Mouse (Mus musculus) heart, adult 2 months (tissue): ENCODE data around the gene 2310030G06Rik. TPM values are rescaled to one million over a fixed set of nuclear protein-coding genes. Genes with fewer than 3 reads are reported as not detected.
A peak's percentile ranks its signal among the peaks of the same experiment; 100 is the strongest.

Experiments
- DNase-seq, 2 experiments: peaks; one replicate each; pipeline ENCODE4 v3.0.0; 2021
- H3K27ac ChIP-seq: fragments of 200-600 bp; 2 replicates; pipeline ENCODE4 v1.8.1; 2022
- H3K27me3 ChIP-seq: fragments of 200-500 bp; 2 replicates; pipeline ENCODE4 v1.6.1; 2012; ENCODE audit warnings: mild to moderate bottlenecking, low read length, inconsistent platforms, mixed read lengths; ENCODE audit not compliant: control insufficient read depth, insufficient read depth
- H3K36me3 ChIP-seq: fragments of 200-500 bp; 2 replicates; pipeline ENCODE4 v1.6.1; 2012; ENCODE audit warnings: low read length, inconsistent platforms; ENCODE audit not compliant: control insufficient read depth, insufficient read depth
- H3K4me1 ChIP-seq: fragments of 200-500 bp; 2 replicates; pipeline ENCODE4 v1.6.1; 2011; ENCODE audit warnings: low read length; ENCODE audit not compliant: control insufficient read depth, insufficient read depth
- H3K4me3 ChIP-seq: fragments of 200-600 bp; 2 replicates; pipeline ENCODE4 v1.8.1; 2022
- H3K79me2 ChIP-seq: fragments of 200-500 bp; replicated peaks from 2 replicates; pipeline ENCODE4 v1.6.1; 2012; ENCODE audit warnings: mild to moderate bottlenecking, inconsistent platforms, low read length, moderate library complexity, mixed read lengths; ENCODE audit not compliant: control insufficient read depth, insufficient read depth
- H3K9ac ChIP-seq: fragments of 200-500 bp; 2 replicates; pipeline ENCODE4 v1.6.1; 2012; ENCODE audit warnings: low read depth, mild to moderate bottlenecking, control low read depth, inconsistent platforms, low read length, mixed read lengths
- CTCF ChIP-seq: fragments of 200-600 bp; IDR thresholded peaks from 2 replicates; pipeline ENCODE4 v1.8.1; 2022; ENCODE audit warnings: antibody characterized with exemption, mild to moderate bottlenecking, moderate library complexity
- EP300 ChIP-seq: fragments of 200-500 bp; IDR thresholded peaks from 2 replicates; pipeline ENCODE4 v1.6.1; 2011; ENCODE audit warnings: low read depth, low read length, control low read depth; ENCODE audit not compliant: insufficient read depth
- POLR2A ChIP-seq: fragments of 200-500 bp; IDR thresholded peaks from 2 replicates; pipeline ENCODE4 v1.6.1; 2011; ENCODE audit warnings: mild to moderate bottlenecking, low read depth, low read length, control low read depth; ENCODE audit not compliant: insufficient read depth
- WGBS: fragments of 180-500 bp; shearing (Covaris S2); methylation state at CpG from one replicate; pipeline ENCODE4 v1.1.7; 2018; 5-methylcytosine and 5-hydroxymethylcytosine counted together
- intact Hi-C: fragments of 180-260 bp; cut with DNase I; formaldehyde crosslinking; loops from one replicate; pipeline ENCODE4 v1.15.1; 2025
- polyA plus RNA-seq: library from polyadenylated mRNA; depleted of rRNA; stranded (reverse); fragments of >200 nt; gene quantifications from 2 replicates; pipeline ENCODE4 v1.2.3, GENCODE M21; 2012
- total RNA-seq, 2 experiments: library from RNA; stranded (reverse); gene quantifications; 2 replicates each; pipeline ENCODE4 v1.2.3; 2021

Gene 2310030G06Rik
- total and polyA plus RNA-seq, 3 experiments = 2.9 to 5.6 (median 4.3) TPM

DNA sequence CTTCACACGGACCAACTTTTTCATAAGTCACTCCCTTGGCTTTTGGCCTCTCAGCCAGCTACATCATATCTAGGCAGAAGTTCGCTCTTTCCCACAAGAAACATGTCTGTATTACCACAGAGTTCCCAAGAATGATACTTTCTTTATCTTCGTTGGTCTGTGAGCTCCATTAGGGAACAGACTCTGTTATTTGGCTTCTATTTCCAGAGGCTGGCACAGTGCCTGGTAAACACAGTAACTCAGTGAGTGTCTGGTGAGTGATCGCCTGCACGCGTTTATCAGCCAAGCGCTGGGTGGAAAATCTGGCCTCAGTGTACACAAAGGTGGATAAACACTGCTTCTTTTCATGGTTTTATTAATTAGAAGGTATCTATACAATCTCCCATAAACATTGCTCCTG is 22.9 kb downstream of the 2310030G06Rik start:
- Histone ChIP-seq H3K27ac (peak overlapping the region; percentile 72), H3K79me2 (no peaks in the 10 kb centered on the region), H3K36me3 (0 out of 2 replicates have a peak, but pooled peaks cover 2% of the 10 kb centered on the region), H3K27me3 (no peaks in the 10 kb centered on the region), H3K4me1 (peaks cover 6% of the 10 kb centered on the region), H3K4me3 (peak overlapping the region; percentile 30), H3K9ac (peak overlapping the region; percentile 18)
- TF ChIP-seq CTCF (no peak), POLR2A (peak; percentile 28; the same call in 1 of the 2 replicates), EP300 (no peak)
- DNase-seq = peak; percentile 63 to 77
- intact Hi-C loops = loop anchor here (5.0 kb wide), 1 partner anchor 1104 kb away; no protein-coding TSS in a partner anchor
- 13% methylated on average over 7 of the region's 7 CpGs for WGBS

DNA sequence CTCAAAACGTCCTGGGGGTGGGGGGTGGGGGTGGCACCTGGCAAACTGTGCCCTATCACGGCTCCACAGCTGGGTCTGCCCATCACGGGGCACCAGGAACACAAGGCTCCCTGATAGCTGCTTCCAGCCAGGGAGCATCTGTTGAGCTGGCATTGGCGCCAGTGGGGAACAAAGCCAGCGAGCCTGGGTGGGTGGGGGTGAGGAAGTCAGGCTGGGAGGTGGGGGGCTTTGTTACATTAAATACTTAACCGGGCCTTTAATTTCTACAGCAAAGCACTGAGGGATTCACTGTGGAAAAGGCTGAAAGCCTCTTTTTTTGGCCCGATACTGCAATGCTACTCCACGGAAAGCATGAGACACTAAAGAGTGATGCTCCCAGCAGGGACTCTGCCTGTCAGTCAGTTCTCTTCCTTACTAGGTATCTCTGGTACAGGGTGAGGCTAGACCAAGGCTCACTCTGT is 23.9 kb downstream of the 2310030G06Rik start:
- Histone ChIP-seq H3K27ac (peak overlapping the region; percentile 72), H3K79me2 (no peaks in the 10 kb centered on the region), H3K4me3 (no peak overlapping the region), H3K4me1 (peaks cover 2% of the 10 kb centered on the region), H3K27me3 (no peaks in the 10 kb centered on the region), H3K36me3 (0 out of 2 replicates have a peak, but pooled peaks cover 2% of the 10 kb centered on the region), H3K9ac (no peak overlapping the region)
- intact Hi-C loops = loop anchor here (5.0 kb wide), 1 partner anchor 1105 kb away; no protein-coding TSS in a partner anchor
- TF ChIP-seq CTCF (no peak), POLR2A (no peak), EP300 (peak; percentile 53; the same call in 1 of the 2 replicates)
- DNase-seq = no peak
- 33% methylated on average over 8 of the region's 8 CpGs for WGBS

DNA sequence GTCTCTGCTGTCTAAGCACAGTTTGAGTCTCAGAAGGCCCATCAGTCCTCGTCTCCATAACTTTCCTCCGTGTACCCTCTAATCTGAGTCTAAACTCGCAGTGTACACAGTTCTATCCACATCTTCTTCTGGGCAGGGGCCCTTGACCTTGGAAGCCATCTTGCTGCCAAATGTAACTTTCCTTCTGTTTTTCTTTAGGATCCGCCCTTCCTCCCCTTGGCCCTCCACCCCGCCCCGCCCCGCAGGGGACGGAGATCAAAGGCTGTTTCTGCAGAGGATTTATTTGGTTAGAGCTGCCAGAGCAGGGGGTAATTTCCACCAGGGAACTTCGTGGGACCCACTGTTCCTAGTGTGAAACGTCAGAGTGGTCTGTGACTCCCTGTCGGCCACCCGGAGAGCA is 25.3 kb downstream of the 2310030G06Rik start:
- Histone ChIP-seq H3K9ac (no peak overlapping the region), H3K4me3 (no peak overlapping the region), H3K27me3 (no peaks in the 10 kb centered on the region), H3K79me2 (no peaks in the 10 kb centered on the region), H3K4me1 (peaks cover 2% of the 10 kb centered on the region), H3K27ac (no peak overlapping the region), H3K36me3 (0 out of 2 replicates have a peak, but pooled peaks cover 2% of the 10 kb centered on the region)
- no peak for TF ChIP-seq EP300
- no peak for TF ChIP-seq POLR2A
- TF ChIP-seq CTCF = no peak
- intact Hi-C loops = loop anchor here (5.0 kb wide), 1 partner anchor 1106 kb away; no protein-coding TSS in a partner anchor
- 48% methylated on average over 12 of the region's 12 CpGs for WGBS
- no peak for DNase-seq

DNA sequence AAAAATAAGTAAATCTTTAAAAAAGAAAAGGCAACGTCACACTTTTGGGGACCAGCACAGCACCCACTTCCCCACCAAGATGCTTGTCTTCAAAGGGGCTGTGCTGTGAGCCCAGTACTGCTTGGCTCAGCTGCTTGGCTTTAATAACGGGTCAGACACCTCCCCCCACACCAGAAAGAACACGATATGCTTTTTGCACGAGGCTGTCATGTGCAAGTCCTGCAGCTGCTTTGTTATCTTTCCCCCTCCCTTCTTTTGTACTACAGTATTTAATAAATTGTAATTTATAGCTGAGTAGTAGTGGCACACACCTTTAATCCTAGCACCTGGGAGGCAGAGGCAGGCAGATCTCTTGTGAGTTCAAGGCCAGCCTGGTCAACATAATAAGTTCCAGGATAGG is 27.5 kb downstream of the 2310030G06Rik start:
- Histone ChIP-seq H3K36me3 (no peaks in the 10 kb centered on the region), H3K4me1 (peaks cover 2% of the 10 kb centered on the region), H3K27ac (no peak overlapping the region), H3K9ac (no peak overlapping the region), H3K4me3 (no peak overlapping the region), H3K27me3 (no peaks in the 10 kb centered on the region), H3K79me2 (no peaks in the 10 kb centered on the region)
- TF ChIP-seq POLR2A (no peak), EP300 (no peak), CTCF (no peak)
- DNase-seq = no peak
- 35% methylated on average over 4 of the region's 4 CpGs for WGBS
- intact Hi-C loops = no loop called here

DNA sequence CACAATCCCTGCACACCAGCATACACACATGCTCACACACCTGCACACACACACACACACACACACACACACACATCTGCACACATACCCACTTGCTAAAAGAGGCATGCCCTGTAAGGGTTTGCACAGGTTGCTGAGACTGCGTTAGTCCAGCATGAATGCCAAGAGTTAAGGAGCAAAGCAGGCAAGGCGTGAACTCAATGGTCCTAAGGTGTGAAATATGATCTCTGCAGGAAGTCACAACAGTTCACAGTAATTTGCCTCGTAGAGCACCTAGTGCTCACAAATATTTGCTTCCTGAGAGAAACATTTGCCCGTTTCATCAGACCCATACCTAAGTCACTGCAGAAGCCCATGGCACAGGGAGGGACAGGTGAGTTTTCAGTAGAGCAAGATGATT is 32.1 kb downstream of the 2310030G06Rik start:
- Histone ChIP-seq H3K79me2 (no peaks in the 10 kb centered on the region), H3K4me3 (no peak overlapping the region), H3K36me3 (no peaks in the 10 kb centered on the region), H3K4me1 (no peaks in the 10 kb centered on the region), H3K27me3 (no peaks in the 10 kb centered on the region), H3K9ac (no peak overlapping the region), H3K27ac (no peak overlapping the region)
- no peak for TF ChIP-seq EP300
- TF ChIP-seq CTCF = no peak
- TF ChIP-seq POLR2A = no peak
- no peak for DNase-seq
- intact Hi-C loops = no loop called here
- WGBS = 50% methylated on average over 4 of the region's 4 CpGs

DNA sequence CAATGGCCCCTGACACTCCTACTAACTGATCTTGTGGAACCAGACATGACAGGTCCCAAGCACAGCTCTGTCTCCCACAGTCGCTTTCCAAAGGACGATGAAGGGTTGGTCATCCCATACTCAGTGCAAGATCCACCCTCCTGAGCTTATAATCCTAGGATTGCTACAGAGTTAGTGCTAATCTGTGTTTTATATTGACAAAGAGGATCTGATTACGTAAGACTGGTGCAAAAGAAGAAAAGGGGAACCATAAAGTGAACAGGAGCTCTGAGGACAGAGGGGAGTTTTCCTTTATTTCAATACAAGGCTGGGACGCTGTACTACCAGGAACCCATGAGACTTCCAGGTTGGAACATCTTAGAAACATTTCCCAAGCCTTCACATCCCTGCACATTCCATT is 35.0 kb downstream of the 2310030G06Rik start:
- 84% methylated on average over 4 of the region's 4 CpGs for WGBS
- Histone ChIP-seq H3K79me2 (no peaks in the 10 kb centered on the region), H3K27me3 (no peaks in the 10 kb centered on the region), H3K9ac (no peak overlapping the region), H3K4me1 (no peaks in the 10 kb centered on the region), H3K36me3 (no peaks in the 10 kb centered on the region), H3K4me3 (no peak overlapping the region), H3K27ac (no peak overlapping the region)
- DNase-seq = no peak
- intact Hi-C loops = no loop called here
- TF ChIP-seq POLR2A = no peak
- TF ChIP-seq EP300 = no peak
